Mouse (Mus musculus) heart, postnatal 0 days (tissue): ENCODE results near the gene Lrrc40.

ENCODE experiments used
- CTCF ChIP-seq: IDR thresholded peaks from 2 replicates; pipeline ENCODE4 v1.5.1; 2016; ENCODE audit warnings: antibody characterized with exemption, control low read depth, low read depth
- EP300 ChIP-seq: IDR thresholded peaks from 2 replicates; pipeline ENCODE4 v1.6.1; 2016; ENCODE audit warnings: antibody characterized with exemption, low read depth

DNA sequence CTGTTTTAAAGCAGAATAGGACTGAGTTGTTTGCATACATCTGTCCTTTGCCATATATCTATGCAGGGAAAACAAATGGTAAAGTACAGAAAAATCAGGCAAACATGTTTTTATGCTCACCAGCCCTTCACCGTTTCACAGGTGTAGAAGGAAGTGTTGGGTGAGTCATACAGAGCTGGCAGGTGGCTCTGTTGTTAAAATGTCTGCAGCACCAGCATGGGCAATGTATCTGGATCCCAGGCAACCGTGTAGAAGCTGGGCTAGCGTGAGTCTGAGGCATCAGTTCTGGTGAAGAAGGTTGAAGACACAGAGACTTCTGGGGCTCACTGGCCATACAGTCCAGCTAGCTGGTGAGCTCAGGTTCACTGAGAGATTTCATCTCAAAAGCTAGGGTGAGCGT lies 57.5 kb downstream of the Lrrc40 start:
- no peak for TF ChIP-seq CTCF
- no peak for TF ChIP-seq EP300
